Mouse (Mus musculus): ENCODE data around the gene Myh9. TPM values are rescaled to one million over a fixed set of nuclear protein-coding genes. Genes with fewer than 3 reads are reported as not detected.
"Not testable (repeated sequence)": the region's sequence is repeated elsewhere in the genome, so short reads cannot be mapped to it uniquely, and the experiment has no call there.

Myh9 gene
- polyA plus RNA-seq, 1 experiment from 2014 or later: 55.4 TPM

- 73% methylated on average over 9 of the region's 9 CpGs for WGBS
- Histone ChIP-seq H3K9me3 (ENCODE audit: low read length) (no peaks in the 10 kb centered on the region), H3K36me3 (ENCODE audit: insufficient read depth, low read length) (no peaks in the 10 kb centered on the region), H3K27me3 (ENCODE audit: insufficient read depth, low read length) (no peaks in the 10 kb centered on the region), H3K4me2 (replicated peaks; ENCODE audit: low read depth, low read length) (no peak overlapping the region), H3K9ac (replicated peaks; ENCODE audit: low read length) (no peak overlapping the region), H3K27ac (ENCODE audit: low read length) (no peak overlapping the region), H3K4me3 (ENCODE audit: low read length) (no peak overlapping the region), H3K4me1 (ENCODE audit: insufficient read depth, low read length) (no peaks in the 10 kb centered on the region)
- ATAC-seq (ENCODE audit: low FRiP score, low TSS enrichment): no peak
Measured at GRCm38 (mm10) chr15:77740511-77741297, 101.3 kb downstream of the Myh9 start.

DNA sequence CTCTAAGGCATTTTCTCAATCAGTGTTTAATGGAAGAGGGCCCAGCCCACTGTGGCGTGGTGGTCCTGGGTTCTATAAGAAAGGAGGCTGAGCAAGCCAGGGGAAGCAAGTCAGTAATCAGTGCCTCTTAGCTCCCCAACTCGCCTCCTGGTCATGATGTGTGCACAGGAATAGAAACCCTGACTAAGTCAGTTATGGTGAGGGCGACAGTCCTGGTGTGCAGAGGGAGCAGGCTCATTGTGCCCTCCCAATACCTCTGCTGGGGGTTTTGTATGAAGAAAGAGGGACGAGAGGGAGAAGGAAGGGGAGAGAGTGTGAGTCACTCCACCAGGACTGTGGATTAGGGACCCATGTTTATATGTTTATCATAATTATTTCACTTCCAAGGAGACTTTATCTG is 108.1 kb downstream of the Myh9 start:
- H3K4me3 ChIP-seq (ENCODE audit: low read length); H3K4me1 ChIP-seq (ENCODE audit: insufficient read depth, low read length); H3K4me2 ChIP-seq (replicated peaks; ENCODE audit: low read depth, low read length); H3K27ac ChIP-seq (ENCODE audit: low read length); H3K27me3 ChIP-seq (ENCODE audit: insufficient read depth, low read length); H3K9ac ChIP-seq (replicated peaks; ENCODE audit: low read length); ATAC-seq (ENCODE audit: low FRiP score, low TSS enrichment); H3K36me3 ChIP-seq (ENCODE audit: insufficient read depth, low read length); H3K9me3 ChIP-seq (ENCODE audit: low read length): not testable (repeated sequence)
- 75% methylated on average over 4 of the region's 4 CpGs for WGBS

DNA sequence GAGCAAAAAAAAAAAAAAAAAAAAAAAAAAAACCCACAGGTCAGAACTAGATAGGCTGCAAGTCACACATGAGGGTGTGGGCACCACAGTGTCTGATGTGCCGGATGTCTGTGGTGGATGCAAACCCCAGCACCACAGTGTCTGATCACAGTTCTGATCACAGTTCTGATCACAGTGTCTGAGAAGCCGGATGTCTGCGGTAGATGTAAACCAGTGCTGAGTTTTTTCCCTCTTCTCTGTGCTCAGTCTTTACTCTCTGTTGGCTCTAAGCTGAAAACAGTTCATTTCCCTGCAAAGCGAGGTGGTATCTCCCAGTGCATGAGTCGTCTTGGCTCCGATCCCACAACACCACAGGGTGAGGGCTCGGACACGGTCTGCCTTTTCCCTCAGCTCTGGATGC is 108.6 kb downstream of the Myh9 start:
- not testable (repeated sequence) for H3K9me3 ChIP-seq (ENCODE audit: low read length); H3K36me3 ChIP-seq (ENCODE audit: insufficient read depth, low read length)
- WGBS: 73% methylated on average over 8 of the region's 8 CpGs

GRCm38 (mm10) chr15:77732851-77733250 is 109.1 kb downstream of the Myh9 start:
- WGBS: 73% methylated on average over 10 of the region's 10 CpGs
- H3K4me3 ChIP-seq (ENCODE audit: low read length); H3K9me3 ChIP-seq (ENCODE audit: low read length); H3K27me3 ChIP-seq (ENCODE audit: insufficient read depth, low read length); H3K9ac ChIP-seq (replicated peaks; ENCODE audit: low read length); H3K27ac ChIP-seq (ENCODE audit: low read length); H3K4me2 ChIP-seq (replicated peaks; ENCODE audit: low read depth, low read length); H3K36me3 ChIP-seq (ENCODE audit: insufficient read depth, low read length); ATAC-seq (ENCODE audit: low FRiP score, low TSS enrichment); H3K4me1 ChIP-seq (ENCODE audit: insufficient read depth, low read length): not testable (repeated sequence)

More for the DNA sequence above, 108.6 kb downstream of the Myh9 start:
- ATAC-seq (ENCODE audit: low FRiP score, low TSS enrichment); H3K9ac ChIP-seq (replicated peaks; ENCODE audit: low read length); H3K4me3 ChIP-seq (ENCODE audit: low read length); H3K4me2 ChIP-seq (replicated peaks; ENCODE audit: low read depth, low read length); H3K27me3 ChIP-seq (ENCODE audit: insufficient read depth, low read length); H3K27ac ChIP-seq (ENCODE audit: low read length); H3K4me1 ChIP-seq (ENCODE audit: insufficient read depth, low read length): not testable (repeated sequence)

- 87% methylated on average over 5 of the region's 5 CpGs for WGBS
- Histone ChIP-seq H3K9ac (replicated peaks; ENCODE audit: low read length) (no peak overlapping the region), H3K4me2 (replicated peaks; ENCODE audit: low read depth, low read length) (no peak overlapping the region), H3K4me1 (ENCODE audit: insufficient read depth, low read length) (no peaks in the 10 kb centered on the region), H3K4me3 (ENCODE audit: low read length) (no peak overlapping the region), H3K36me3 (ENCODE audit: insufficient read depth, low read length) (no peaks in the 10 kb centered on the region), H3K27me3 (ENCODE audit: insufficient read depth, low read length) (no peaks in the 10 kb centered on the region), H3K27ac (ENCODE audit: low read length) (no peak overlapping the region), H3K9me3 (ENCODE audit: low read length) (no peaks in the 10 kb centered on the region)
- ATAC-seq (ENCODE audit: low FRiP score, low TSS enrichment): no peak
Measured at GRCm38 (mm10) chr15:77731605-77732004, 110.4 kb downstream of the Myh9 start.

DNA sequence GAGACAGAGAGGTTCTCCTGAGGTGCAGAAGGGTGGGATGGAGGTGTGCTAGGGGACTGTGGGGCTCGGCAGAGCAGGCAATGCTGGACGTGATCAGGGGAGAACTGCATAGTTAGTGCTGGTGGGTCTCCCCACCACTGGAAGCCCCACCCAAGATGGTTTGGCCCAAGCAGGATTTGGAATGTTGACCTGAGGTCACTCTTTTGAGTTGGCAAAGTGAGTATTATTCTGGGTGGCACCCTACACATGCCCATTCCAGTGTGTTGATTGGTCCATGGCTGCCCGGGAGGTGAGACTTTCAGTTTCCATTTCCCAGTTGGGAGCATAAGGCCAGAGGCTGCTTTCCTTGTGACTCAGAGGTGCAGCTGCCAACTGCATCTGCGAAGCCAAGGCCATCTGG is 113.2 kb downstream of the Myh9 start, which contains the start of gene Apol9b:
Apol9b (plus strand) TSS at position 301 of the 400 bp plus-strand sequence.
- no CpG with 5 or more reads among the region's 4 CpGs for WGBS
- H3K4me1 ChIP-seq (ENCODE audit: insufficient read depth, low read length); ATAC-seq (ENCODE audit: low FRiP score, low TSS enrichment); H3K27me3 ChIP-seq (ENCODE audit: insufficient read depth, low read length); H3K27ac ChIP-seq (ENCODE audit: low read length); H3K9me3 ChIP-seq (ENCODE audit: low read length); H3K36me3 ChIP-seq (ENCODE audit: insufficient read depth, low read length); H3K4me3 ChIP-seq (ENCODE audit: low read length); H3K9ac ChIP-seq (replicated peaks; ENCODE audit: low read length); H3K4me2 ChIP-seq (replicated peaks; ENCODE audit: low read depth, low read length): not testable (repeated sequence)

DNA sequence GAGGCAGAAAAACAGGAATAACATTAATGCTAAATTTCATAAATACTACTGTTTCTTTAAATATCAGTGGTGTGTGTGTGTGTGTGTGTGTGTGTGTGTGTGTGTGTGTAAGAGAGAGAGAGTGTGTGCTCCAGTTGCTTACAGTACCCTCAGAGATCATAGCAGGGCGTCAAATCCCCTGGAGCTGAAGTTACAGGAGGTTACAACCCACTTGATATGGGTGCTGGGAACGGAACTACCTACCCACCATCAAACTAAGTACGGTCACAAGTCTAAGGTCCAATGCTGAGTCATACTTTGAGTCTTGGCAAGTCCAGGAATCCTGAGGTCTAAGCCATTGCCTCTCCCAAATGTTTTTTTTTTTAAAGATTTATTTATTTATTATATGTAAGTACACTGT is 114.2 kb downstream of the Myh9 start:
- ATAC-seq (ENCODE audit: low FRiP score, low TSS enrichment); H3K27me3 ChIP-seq (ENCODE audit: insufficient read depth, low read length); H3K4me2 ChIP-seq (replicated peaks; ENCODE audit: low read depth, low read length); H3K27ac ChIP-seq (ENCODE audit: low read length); H3K4me1 ChIP-seq (ENCODE audit: insufficient read depth, low read length); H3K36me3 ChIP-seq (ENCODE audit: insufficient read depth, low read length); H3K4me3 ChIP-seq (ENCODE audit: low read length); H3K9me3 ChIP-seq (ENCODE audit: low read length); H3K9ac ChIP-seq (replicated peaks; ENCODE audit: low read length): not testable (repeated sequence)
- 82% methylated on average over 3 of the region's 3 CpGs for WGBS

DNA sequence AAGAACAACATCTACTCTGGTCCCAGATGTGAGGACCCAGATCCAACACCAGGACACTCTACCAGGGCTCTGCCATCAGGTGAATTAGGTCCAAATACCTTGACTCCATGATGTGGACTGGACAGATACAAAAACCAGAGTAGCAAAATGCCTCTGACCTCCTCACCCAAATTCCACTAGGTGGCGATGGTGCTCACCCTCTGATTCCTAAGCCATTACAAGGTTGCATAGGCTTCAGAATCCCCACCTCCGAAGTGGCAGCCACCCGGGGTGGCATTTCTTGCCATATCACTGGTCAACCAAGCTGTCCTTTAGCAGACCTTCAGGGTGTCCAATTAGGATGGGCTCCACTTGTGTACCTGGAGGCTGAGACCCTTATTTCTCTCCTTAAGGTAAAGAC is 114.8 kb downstream of the Myh9 start:
- WGBS: 0% methylated on average over 3 of the region's 3 CpGs
- H3K4me3 ChIP-seq (ENCODE audit: low read length); H3K9ac ChIP-seq (replicated peaks; ENCODE audit: low read length); H3K36me3 ChIP-seq (ENCODE audit: insufficient read depth, low read length); H3K27ac ChIP-seq (ENCODE audit: low read length); H3K27me3 ChIP-seq (ENCODE audit: insufficient read depth, low read length); H3K4me2 ChIP-seq (replicated peaks; ENCODE audit: low read depth, low read length); H3K4me1 ChIP-seq (ENCODE audit: insufficient read depth, low read length); ATAC-seq (ENCODE audit: low FRiP score, low TSS enrichment); H3K9me3 ChIP-seq (ENCODE audit: low read length): not testable (repeated sequence)

- H3K4me3 ChIP-seq (ENCODE audit: low read length); ATAC-seq (ENCODE audit: low FRiP score, low TSS enrichment); H3K27ac ChIP-seq (ENCODE audit: low read length); H3K4me2 ChIP-seq (replicated peaks; ENCODE audit: low read depth, low read length); H3K9me3 ChIP-seq (ENCODE audit: low read length); H3K27me3 ChIP-seq (ENCODE audit: insufficient read depth, low read length); H3K4me1 ChIP-seq (ENCODE audit: insufficient read depth, low read length); H3K9ac ChIP-seq (replicated peaks; ENCODE audit: low read length); H3K36me3 ChIP-seq (ENCODE audit: insufficient read depth, low read length): not testable (repeated sequence)
- whole genome bisulfite sequencing: 80% methylated on average over 6 of the region's 6 CpGs
Measured at GRCm38 (mm10) chr15:77725393-77726020, 116.5 kb downstream of the Myh9 start.

- not testable (repeated sequence) for H3K9me3 ChIP-seq (ENCODE audit: low read length); H3K36me3 ChIP-seq (ENCODE audit: insufficient read depth, low read length); H3K27ac ChIP-seq (ENCODE audit: low read length); H3K4me2 ChIP-seq (replicated peaks; ENCODE audit: low read depth, low read length); H3K4me3 ChIP-seq (ENCODE audit: low read length); H3K27me3 ChIP-seq (ENCODE audit: insufficient read depth, low read length); ATAC-seq (ENCODE audit: low FRiP score, low TSS enrichment); H3K4me1 ChIP-seq (ENCODE audit: insufficient read depth, low read length); H3K9ac ChIP-seq (replicated peaks; ENCODE audit: low read length)
- WGBS: 14% methylated on average over 2 of the region's 10 CpGs
Measured at GRCm38 (mm10) chr15:77724208-77724911, 117.6 kb downstream of the Myh9 start.
